Mouse (Mus musculus) telencephalon, adult 2 months (tissue): ENCODE measurements around the gene H2-Aa.
A peak's percentile ranks its signal among the peaks of the same experiment; 100 is the strongest.
"Not testable (repeated sequence)": the region's sequence is repeated elsewhere in the genome, so short reads cannot be mapped to it uniquely, and the experiment has no call there.

ENCODE experiments used
- DNase-seq: peaks from one replicate; pipeline ENCODE4 v3.0.0-alpha.2; 2011; ENCODE audit warnings: low read depth, low spot score

The H2-Aa gene

GRCm38 (mm10) chr17:34287648-34288047, at the start of gene H2-Aa:
Gene H2-Aa, minus strand, starts transcription at chr17:34287823.
- peak; percentile 47 for DNase-seq

- no peak for DNase-seq
Observed at GRCm38 (mm10) chr17:34331200-34331599, 43.6 kb upstream of the H2-Aa start.

- no peak for DNase-seq
Observed at GRCm38 (mm10) chr17:34329807-34330206, 42.2 kb upstream of the H2-Aa start.

- DNase-seq = no peak
Observed at GRCm38 (mm10) chr17:34326373-34326772, 38.8 kb upstream of the H2-Aa start.

GRCm38 (mm10) chr17:34325436-34325835, 37.8 kb upstream of the H2-Aa start, which contains the start of gene H2-Eb2:
Gene H2-Eb2, plus strand, starts transcription at chr17:34325665.
- no peak for DNase-seq

GRCm38 (mm10) chr17:34317275-34317674, 29.7 kb upstream of the H2-Aa start:
- no peak for DNase-seq

GRCm38 (mm10) chr17:34316697-34317096, 29.1 kb upstream of the H2-Aa start:
- DNase-seq = no peak

- DNase-seq = no peak
Observed at GRCm38 (mm10) chr17:34315512-34315911, 27.9 kb upstream of the H2-Aa start.

- no peak for DNase-seq
Observed at GRCm38 (mm10) chr17:34314286-34314685, 26.7 kb upstream of the H2-Aa start.

GRCm38 (mm10) chr17:34313393-34313792, 25.8 kb upstream of the H2-Aa start:
- DNase-seq = peak; percentile 26

GRCm38 (mm10) chr17:34312185-34312584, 24.6 kb upstream of the H2-Aa start:
- no peak for DNase-seq

- DNase-seq = not testable (repeated sequence)
Observed at GRCm38 (mm10) chr17:34310526-34310925, 22.9 kb upstream of the H2-Aa start.

- DNase-seq = peak; percentile 63
Observed at GRCm38 (mm10) chr17:34309683-34310385, 22.2 kb upstream of the H2-Aa start.

- no peak for DNase-seq
Observed at GRCm38 (mm10) chr17:34309225-34309624, 21.6 kb upstream of the H2-Aa start.

GRCm38 (mm10) chr17:34308161-34308560, 20.5 kb upstream of the H2-Aa start:
- no peak for DNase-seq

GRCm38 (mm10) chr17:34307216-34307615, 19.6 kb upstream of the H2-Aa start:
- DNase-seq = no peak

GRCm38 (mm10) chr17:34306407-34306806, 18.8 kb upstream of the H2-Aa start:
- no peak for DNase-seq

GRCm38 (mm10) chr17:34305380-34306030, 17.9 kb upstream of the H2-Aa start, which contains the start of gene H2-Eb1:
Gene H2-Eb1, plus strand, starts transcription at chr17:34305867.
- peak; percentile 84 for DNase-seq

GRCm38 (mm10) chr17:34304751-34305150, 17.1 kb upstream of the H2-Aa start:
- peak; percentile 50 for DNase-seq

- DNase-seq = no peak
Observed at GRCm38 (mm10) chr17:34303789-34304188, 16.2 kb upstream of the H2-Aa start.

- DNase-seq = no peak
Observed at GRCm38 (mm10) chr17:34301670-34302190, 14.1 kb upstream of the H2-Aa start.

- no peak for DNase-seq
Observed at GRCm38 (mm10) chr17:34300691-34301566, 13.3 kb upstream of the H2-Aa start.
